Mouse (Mus musculus) E14TG2a.4 (cell line): Measurements from ENCODE around the gene Gm10490.

Experiments used
- CTCF ChIP-seq: conservative IDR thresholded peaks from 2 replicates; pipeline ENCODE4 v1.5.1; 2014; ENCODE audit warnings: low read length
- NANOG ChIP-seq: IDR thresholded peaks from 2 replicates; pipeline ENCODE4 v1.6.1; 2014; ENCODE audit warnings: borderline replicate concordance, low read length, mixed read lengths
- POU5F1 ChIP-seq: IDR thresholded peaks from 2 replicates; pipeline ENCODE4 v1.6.1; 2014; ENCODE audit warnings: low read length, borderline replicate concordance

DNA sequence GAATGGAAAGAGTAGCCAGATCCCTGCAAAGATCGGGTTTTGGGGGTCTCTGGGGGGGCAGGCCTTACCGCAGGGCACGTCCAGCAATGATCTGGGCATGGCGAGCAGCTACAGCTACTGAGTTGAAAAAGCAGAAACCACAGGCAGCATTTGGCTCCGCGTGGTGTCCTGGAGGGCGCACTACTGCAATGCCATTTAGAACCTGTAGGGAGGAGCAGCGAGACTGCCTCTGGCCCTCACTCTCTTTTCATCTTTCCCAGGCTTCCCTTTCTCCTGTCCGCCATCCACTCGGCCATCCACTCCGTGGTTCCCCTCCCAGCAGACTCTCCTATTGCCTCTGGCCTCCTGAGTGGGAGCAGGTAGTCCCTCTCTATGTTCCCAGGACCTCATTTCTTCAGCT is 27.5 kb downstream of the Gm10490 start:
- TF ChIP-seq CTCF (peak; percentile 42), POU5F1 (no peak), NANOG (no peak)
